Mouse (Mus musculus): Measurements from ENCODE around the gene Mfsd13b. TPM values are rescaled to one million over a fixed set of nuclear protein-coding genes. Genes with fewer than 3 reads are reported as not detected.
"Not testable (repeated sequence)": the region's sequence is repeated elsewhere in the genome, so short reads cannot be mapped to it uniquely, and the experiment has no call there.

Mfsd13b gene
- polyA plus RNA-seq, 1 experiment: not detected

DNA sequence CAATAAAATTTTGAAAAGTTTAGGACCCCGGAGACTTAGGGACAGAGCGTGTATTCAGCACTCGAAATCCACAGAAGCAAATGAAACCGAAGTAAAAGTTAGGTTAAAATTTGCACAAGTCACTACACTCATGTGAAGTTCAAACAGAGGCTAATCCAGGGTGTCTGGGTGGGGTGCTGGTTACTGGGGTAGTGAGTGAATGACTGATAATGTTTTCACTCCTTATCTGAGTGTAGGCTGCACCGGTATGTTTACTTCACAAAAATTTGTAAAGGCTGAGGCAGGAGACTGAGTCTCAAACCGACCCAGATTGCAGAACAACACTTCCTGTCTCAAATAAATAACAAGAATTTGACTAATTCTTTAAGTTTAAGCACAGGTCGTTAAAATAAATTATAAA lies 13.1 kb upstream of the Mfsd13b start:
- H3K4me1 ChIP-seq (ENCODE audit: control insufficient read depth, insufficient read depth, insufficient read length, low read length): peaks cover 6% of the 10 kb centered on the region
- H3K4me3 ChIP-seq (ENCODE audit: insufficient read depth, low read depth, low read length): no peak overlapping the region
- H3K27ac ChIP-seq (replicated peaks; ENCODE audit: low read depth, low read length): no peak overlapping the region

DNA sequence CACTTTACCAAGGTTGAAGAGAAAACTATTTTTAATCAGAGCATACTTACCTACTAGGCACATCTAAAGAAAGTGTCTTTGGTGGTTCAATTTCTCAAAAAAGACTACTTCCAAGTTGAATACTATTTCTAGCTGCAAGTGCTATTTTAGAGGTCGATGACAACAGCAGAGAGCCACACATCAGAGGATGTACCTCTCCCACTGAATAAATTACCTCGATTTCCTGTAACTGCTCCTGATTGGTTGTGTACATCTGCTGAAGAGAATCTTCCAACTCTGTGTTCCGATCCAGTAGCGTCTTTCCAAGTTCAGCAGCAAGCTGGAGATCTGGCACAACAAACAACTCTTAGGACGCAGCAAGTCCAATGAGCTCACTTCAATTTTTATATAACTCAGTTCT lies 12.2 kb upstream of the Mfsd13b start:
- no peak overlapping the region for H3K27ac ChIP-seq (replicated peaks; ENCODE audit: low read depth, low read length)
- peaks cover 6% of the 10 kb centered on the region for H3K4me1 ChIP-seq (ENCODE audit: control insufficient read depth, insufficient read depth, insufficient read length, low read length)
- no peak overlapping the region for H3K4me3 ChIP-seq (ENCODE audit: insufficient read depth, low read depth, low read length)

DNA sequence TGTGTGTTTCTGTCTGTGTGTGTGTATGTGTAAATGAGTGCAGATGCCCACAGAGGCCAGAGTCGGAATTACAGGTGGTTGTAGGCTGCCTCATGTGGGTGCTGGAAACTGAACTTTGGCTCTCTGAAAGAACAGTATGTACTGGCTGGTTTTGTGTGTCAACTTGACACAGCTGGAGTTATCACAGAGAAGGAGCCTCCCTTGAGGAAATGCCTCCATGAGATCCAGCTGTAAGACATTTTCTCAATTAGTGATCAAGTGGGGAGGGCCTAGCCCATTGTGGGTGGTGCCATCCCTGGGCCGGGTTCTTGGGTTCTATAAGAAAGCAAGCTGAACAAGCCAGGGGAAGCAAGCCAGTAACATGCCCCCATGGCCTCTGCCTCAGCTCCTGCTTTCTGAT lies 9.8 kb upstream of the Mfsd13b start:
- not testable (repeated sequence) for H3K4me3 ChIP-seq (ENCODE audit: insufficient read depth, low read depth, low read length); H3K4me1 ChIP-seq (ENCODE audit: control insufficient read depth, insufficient read depth, insufficient read length, low read length); H3K27ac ChIP-seq (replicated peaks; ENCODE audit: low read depth, low read length)

DNA sequence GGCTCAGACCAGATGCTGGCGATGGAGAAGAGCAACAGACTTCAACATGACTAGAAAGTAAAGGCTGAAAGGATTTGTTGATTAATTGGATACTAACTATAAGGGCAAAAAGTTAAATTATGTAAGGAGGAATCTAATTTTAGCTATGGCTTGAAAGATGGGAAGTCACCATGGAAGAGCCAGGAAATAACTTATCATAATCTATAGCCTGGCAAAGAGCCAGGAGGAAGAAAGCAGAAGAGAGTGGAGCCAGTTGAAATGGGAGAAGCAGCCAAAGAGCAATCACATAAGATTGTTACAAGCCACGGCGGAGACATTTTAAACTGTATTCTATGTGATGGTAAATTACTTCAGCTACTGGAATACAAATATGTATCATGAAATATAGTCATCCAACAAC lies 8.3 kb upstream of the Mfsd13b start:
- Histone ChIP-seq H3K27ac (replicated peaks; ENCODE audit: low read depth, low read length) (no peak overlapping the region), H3K4me3 (ENCODE audit: insufficient read depth, low read depth, low read length) (no peak overlapping the region), H3K4me1 (ENCODE audit: control insufficient read depth, insufficient read depth, insufficient read length, low read length) (peaks cover 8% of the 10 kb centered on the region)

DNA sequence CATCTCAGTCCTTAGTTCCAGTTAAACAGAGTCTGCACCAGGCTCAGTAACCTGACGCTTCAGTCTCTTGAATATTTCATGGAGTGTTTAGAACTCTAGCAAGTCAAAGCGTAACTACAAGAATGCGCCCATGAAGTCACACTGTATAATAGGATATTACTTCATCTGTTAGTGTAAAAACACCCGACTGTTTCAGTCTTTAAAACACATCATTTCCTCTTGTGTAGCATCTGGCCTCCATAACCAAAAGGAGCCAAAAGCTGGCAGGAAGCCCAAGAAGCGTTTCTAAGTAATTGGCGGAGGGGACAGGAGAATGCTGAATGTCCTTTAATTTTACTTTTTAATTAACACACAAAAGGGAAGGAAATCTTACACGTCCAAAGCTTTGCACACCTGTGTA lies 5.2 kb upstream of the Mfsd13b start:
- Histone ChIP-seq H3K4me1 (ENCODE audit: control insufficient read depth, insufficient read depth, insufficient read length, low read length) (peaks cover 7% of the 10 kb centered on the region; the same call in 1 of the 2 replicates), H3K4me3 (ENCODE audit: insufficient read depth, low read depth, low read length) (no peak overlapping the region), H3K27ac (replicated peaks; ENCODE audit: low read depth, low read length) (peak overlapping the region; percentile 88)

DNA sequence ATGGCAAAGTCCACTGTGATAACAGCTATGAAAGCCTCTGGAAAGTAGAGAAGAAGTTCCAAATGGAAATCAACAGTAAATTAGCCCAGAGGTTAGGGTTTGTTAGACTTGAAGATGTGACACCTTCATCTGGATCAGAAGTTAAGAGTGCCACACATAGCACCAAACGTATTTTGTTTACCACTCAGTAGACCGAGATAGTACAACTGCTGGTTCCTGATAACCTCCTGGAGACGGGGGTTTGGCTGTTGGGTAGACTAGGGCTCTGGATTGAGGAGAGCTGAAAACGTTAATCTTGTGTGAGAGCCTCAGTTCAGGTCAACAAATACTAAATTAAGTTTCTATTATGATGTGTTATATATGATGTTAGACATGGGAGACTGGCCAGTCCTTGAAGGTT lies 2.3 kb upstream of the Mfsd13b start:
- no peak overlapping the region for H3K27ac ChIP-seq (replicated peaks; ENCODE audit: low read depth, low read length)
- H3K4me3 ChIP-seq (ENCODE audit: insufficient read depth, low read depth, low read length): no peak overlapping the region
- H3K4me1 ChIP-seq (ENCODE audit: control insufficient read depth, insufficient read depth, insufficient read length, low read length): peaks cover 4% of the 10 kb centered on the region; the same call in 1 of the 2 replicates

DNA sequence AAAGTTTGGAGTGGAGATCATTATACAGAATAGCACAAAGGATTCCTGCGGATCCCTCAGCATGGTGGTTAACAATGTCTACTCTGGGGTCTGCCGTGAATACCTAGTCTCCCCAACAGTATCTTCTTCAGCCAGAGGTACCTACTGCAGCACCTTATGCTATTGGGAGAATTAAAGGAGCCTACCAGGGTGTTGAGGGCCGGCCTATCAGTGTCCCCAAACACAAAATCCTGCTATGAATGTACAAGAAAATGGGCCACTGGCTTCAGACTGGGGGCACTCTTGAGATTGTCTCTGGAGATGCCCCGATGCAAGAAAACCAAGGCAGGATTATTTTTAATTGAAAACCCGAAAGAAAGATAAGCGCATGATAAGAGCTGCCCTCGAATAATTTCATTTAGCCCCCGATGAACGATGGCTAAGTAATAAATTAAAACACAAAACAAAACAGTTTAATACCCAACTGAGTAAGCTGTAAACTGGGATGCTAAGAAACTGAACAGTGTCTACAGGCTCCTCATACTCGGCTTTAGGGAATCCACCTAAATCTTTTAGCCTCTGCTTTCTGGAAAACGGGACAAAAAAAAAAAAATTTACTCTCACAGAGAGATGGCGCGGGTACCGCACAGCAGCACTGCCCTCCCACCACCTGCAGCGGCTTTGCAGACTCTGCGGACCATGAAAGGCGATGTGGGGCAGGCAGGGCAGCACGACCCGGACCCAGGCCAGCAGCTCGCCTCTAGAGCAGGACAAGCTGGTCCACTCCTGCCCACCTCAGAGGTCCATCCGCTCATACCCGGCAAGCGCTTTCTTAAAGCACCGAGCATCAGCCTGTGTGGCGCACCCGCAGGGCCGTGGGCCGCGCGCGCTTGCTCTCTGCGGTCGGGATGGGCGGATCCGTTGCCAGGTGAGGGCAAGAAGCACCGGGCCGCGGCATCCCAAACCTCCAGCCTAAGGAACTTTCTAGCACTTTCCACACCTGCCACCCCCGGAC lies 1.1 kb upstream of the Mfsd13b start:
- Histone ChIP-seq H3K27ac (replicated peaks; ENCODE audit: low read depth, low read length) (no peak overlapping the region), H3K4me1 (ENCODE audit: control insufficient read depth, insufficient read depth, insufficient read length, low read length) (peaks cover 4% of the 10 kb centered on the region; the same call in 1 of the 2 replicates), H3K4me3 (ENCODE audit: insufficient read depth, low read depth, low read length) (peak overlapping the region; percentile 73)

DNA sequence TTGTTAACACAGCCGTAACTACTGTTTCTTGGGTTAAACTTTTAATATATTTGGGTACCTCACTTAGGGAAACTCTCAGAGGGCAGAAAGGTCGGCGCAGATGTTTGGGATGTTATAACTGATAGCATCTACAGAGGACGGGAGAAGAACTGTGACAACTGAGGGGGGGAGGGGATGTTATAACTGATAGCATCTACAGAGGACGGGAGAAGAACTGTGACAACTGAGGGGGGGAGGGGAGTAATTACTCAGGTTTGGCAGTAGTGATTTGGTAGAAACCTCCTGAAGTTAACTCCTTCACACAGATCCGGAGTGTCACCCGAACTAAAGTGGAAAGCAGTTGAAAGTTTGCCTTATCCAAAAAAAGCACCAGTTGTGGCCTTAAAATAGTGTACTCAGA lies 659 bp downstream of the Mfsd13b start:
- Histone ChIP-seq H3K4me1 (ENCODE audit: control insufficient read depth, insufficient read depth, insufficient read length, low read length) (peaks cover 4% of the 10 kb centered on the region; the same call in 1 of the 2 replicates), H3K27ac (replicated peaks; ENCODE audit: low read depth, low read length) (peak overlapping the region; percentile 91), H3K4me3 (ENCODE audit: insufficient read depth, low read depth, low read length) (peak overlapping the region; percentile 75)

DNA sequence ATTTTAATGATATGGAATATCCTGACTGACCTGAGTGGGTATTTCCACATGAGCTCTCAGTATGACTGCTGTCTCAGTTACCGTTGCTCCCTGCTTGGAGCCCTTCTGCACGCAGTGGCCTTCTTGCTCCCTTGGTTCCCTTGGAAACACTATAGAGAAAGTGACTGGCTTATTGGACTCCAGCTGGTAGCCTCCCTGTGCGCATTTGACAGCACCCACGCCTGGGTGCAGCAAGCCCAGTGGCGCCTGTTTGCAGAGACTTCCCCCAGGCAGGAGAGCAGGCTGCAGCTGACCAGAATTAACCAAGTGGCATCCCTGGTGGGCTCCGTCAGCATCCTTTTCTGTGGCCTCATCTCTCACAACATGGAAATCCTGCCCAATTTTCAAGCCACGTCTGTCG lies 8.9 kb downstream of the Mfsd13b start:
- H3K27ac ChIP-seq (replicated peaks; ENCODE audit: low read depth, low read length): no peak overlapping the region
- no peaks in the 10 kb centered on the region for H3K4me1 ChIP-seq (ENCODE audit: control insufficient read depth, insufficient read depth, insufficient read length, low read length)
- H3K4me3 ChIP-seq (ENCODE audit: insufficient read depth, low read depth, low read length): no peak overlapping the region

DNA sequence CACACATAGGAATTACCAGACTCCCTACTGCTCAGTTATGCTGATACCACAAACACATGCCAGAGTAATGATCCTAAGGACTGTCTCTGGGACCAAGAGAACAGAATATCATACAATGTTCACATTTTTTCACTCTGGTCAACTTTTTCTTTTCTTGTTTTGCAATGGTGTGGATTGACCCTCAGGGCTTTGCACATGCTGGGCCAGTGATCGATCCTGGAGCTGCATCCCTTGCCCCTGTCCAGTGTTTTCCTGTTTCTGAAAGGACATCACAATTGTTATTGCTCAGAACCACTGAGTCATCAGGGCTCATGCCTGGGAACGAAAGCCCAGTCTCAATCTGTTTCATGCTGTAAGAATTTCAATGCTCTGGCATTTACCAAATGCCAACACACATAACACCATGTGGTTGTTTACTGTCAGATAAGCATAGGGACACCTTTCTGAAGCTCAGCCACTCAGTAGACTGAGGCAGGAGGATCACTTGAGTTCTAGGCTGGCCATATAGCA lies 16.8 kb downstream of the Mfsd13b start:
- no peak overlapping the region for H3K27ac ChIP-seq (replicated peaks; ENCODE audit: low read depth, low read length)

DNA sequence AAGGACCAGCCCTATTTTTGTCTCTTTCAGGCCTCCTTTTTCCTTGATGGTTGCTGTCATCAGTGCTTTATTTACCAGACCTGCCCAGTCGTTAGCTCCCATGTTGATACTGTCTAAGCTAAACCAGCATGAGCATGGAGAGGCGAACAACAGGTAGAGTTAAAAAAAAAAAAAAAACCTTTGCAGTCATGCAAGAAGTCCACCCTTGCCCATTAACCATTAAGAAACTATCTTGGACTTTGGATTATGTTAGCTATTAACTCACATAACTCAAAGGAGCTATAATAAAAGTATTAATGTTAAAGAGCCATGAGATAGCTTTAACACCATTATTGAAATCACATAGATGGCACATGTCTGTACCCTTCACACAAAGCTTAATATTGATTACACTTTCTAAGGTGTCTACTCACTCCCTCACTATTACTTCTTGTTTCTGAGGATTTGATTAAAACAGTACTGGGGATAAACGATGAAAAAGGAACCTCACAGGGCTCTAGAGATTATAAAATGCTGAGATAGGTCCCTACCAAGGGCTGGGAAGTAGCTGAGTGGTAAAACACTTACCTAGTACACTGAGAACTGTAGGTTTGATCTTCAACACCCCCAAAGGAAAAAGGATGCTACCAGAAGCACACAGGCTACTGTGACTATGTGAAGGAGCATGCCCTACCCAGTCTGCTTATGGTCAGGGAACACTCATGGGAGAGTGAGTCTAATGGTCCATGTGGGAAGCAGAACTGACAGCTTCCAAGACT lies 17.9 kb downstream of the Mfsd13b start:
- Histone ChIP-seq H3K27ac (replicated peaks; ENCODE audit: low read depth, low read length) (no peak overlapping the region), H3K4me3 (ENCODE audit: insufficient read depth, low read depth, low read length) (no peak overlapping the region), H3K4me1 (ENCODE audit: control insufficient read depth, insufficient read depth, insufficient read length, low read length) (no peaks in the 10 kb centered on the region)

More for the DNA sequence above, 16.8 kb downstream of the Mfsd13b start:
- Histone ChIP-seq H3K4me3 (ENCODE audit: insufficient read depth, low read depth, low read length) (no peak overlapping the region), H3K4me1 (ENCODE audit: control insufficient read depth, insufficient read depth, insufficient read length, low read length) (no peaks in the 10 kb centered on the region)

DNA sequence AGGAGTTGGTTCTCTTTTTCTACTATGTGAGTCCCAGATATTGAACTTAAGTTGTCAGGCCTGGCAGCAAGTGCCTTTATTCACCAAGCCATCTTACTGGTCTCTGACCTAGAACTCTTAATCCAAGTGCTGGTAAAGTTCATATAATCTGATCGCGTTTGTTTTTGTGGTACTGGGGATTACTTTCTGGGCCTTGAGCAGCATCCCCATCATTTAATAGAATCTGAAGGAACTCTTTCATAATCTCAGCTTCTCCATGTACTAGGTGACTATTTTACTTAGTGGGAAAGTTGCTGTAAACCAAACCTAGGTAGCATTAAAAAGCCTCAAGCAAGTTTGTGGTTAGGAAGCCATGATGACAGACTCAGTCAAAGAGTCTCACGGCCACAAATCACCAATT lies 19.6 kb downstream of the Mfsd13b start:
- Histone ChIP-seq H3K4me3 (ENCODE audit: insufficient read depth, low read depth, low read length) (no peak overlapping the region), H3K4me1 (ENCODE audit: control insufficient read depth, insufficient read depth, insufficient read length, low read length) (no peaks in the 10 kb centered on the region), H3K27ac (replicated peaks; ENCODE audit: low read depth, low read length) (no peak overlapping the region)

DNA sequence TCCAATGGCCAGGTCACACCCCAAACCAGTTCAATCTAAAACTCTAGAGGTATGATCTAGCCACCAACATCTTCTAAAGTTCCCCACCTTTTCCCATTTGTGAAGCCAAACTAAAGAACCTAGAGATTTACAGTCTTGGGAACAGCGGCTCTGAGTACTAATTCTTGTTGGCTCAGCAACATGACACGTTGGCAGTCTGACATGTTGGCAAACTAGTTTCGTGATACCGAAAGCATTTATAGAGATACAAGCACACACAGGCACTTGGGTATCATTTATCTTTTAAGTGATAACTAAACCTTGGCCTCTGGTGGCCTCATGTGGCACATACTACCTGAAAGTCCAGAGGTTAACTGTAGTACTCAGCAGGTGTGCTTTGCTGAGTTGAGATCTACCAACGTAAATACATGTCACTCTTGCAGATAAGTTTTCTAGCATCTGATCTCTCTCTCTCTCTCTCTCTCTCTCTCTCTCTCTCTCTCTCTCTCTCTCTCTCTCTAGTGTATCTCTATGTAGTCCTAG lies 20.2 kb downstream of the Mfsd13b start:
- Histone ChIP-seq H3K27ac (replicated peaks; ENCODE audit: low read depth, low read length) (no peak overlapping the region), H3K4me3 (ENCODE audit: insufficient read depth, low read depth, low read length) (no peak overlapping the region)

DNA sequence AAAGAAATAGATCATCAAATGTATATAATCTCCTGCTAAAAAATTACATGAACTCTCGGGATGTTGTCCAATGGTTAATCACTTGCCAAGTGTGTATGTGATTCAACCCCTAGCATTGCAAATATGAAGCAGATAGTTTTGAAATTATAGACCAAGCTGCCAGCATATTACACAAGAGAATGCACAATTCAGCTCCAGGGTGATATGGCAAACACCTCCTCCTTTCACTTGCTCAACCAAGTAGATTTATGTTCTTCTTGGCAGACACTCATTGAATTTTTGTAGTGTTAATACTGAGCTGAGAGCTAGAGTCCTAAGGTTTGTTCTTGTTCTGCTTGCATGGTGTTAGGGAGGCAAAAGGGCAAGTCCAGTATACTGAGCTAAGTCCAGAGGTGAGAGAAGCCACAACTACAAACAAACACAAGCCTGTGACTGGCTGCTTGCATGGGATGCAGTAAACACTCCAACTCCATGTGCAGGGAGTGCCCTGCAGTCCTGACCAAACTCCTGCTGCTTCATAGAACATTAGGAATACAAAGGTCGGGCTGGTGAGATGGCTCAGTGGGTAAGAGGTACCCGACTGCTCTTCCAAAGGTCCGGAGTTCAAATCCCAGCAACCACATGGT lies 21.6 kb downstream of the Mfsd13b start:
- H3K4me3 ChIP-seq (ENCODE audit: insufficient read depth, low read depth, low read length): no peak overlapping the region
- 0 out of 2 replicates have a peak overlapping the region, but pooled peaks have one; percentile 6 for H3K27ac ChIP-seq (replicated peaks; ENCODE audit: low read depth, low read length)
- no peaks in the 10 kb centered on the region for H3K4me1 ChIP-seq (ENCODE audit: control insufficient read depth, insufficient read depth, insufficient read length, low read length)

More for the DNA sequence above, 20.2 kb downstream of the Mfsd13b start:
- H3K4me1 ChIP-seq (ENCODE audit: control insufficient read depth, insufficient read depth, insufficient read length, low read length): no peaks in the 10 kb centered on the region

All from brown adipose tissue, adult 24 weeks (tissue).